Mouse (Mus musculus): ENCODE results near the gene Usp33. TPM values are rescaled to one million over a fixed set of nuclear protein-coding genes. Genes with fewer than 3 reads are reported as not detected.
A peak's percentile ranks its signal among the peaks of the same experiment; 100 is the strongest.

The Usp33 gene
- polyA plus RNA-seq, 1 experiment from 2014 or later = 51.0 TPM

DNA sequence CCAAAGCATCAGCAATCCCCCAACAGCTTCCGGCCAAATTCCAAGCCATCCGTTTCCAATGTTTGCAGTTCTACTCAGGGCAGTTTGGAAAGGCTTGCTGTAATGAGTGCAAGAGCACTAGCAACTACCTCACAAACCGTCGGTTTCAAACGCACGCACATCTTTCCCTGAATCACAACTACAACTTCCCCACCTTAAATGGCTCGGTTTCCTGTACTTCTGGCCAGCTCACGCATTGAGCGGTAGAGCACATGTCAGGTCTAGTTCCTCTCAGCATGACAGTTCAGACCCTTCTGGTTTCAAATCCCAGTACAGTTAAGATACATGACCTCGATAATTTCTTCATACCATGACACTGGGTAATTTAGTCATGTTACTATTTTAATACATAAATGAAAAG, 12.6 kb upstream of the Usp33 start:
- DNase-seq (ENCODE audit: low spot score) = no peak
- Histone ChIP-seq H3K4me2 (ENCODE audit: low read length) (no peak overlapping the region), H3K27ac (ENCODE audit: low read depth) (no peak overlapping the region), H3K4me1 (replicated peaks; ENCODE audit: control insufficient read depth, insufficient read depth, low read length) (no peaks in the 10 kb centered on the region), H3K36me3 (ENCODE audit: control insufficient read depth, insufficient read depth, low read length) (peaks cover 52% of the 10 kb centered on the region), H3K27me3 (replicated peaks; ENCODE audit: control insufficient read depth, insufficient read depth, low read length) (no peaks in the 10 kb centered on the region), H3K9me3 (ENCODE audit: control insufficient read depth, low read length) (no peaks in the 10 kb centered on the region), H3K4me3 (ENCODE audit: low read depth, low read length) (no peak overlapping the region), H3K9ac (ENCODE audit: low read length) (no peak overlapping the region)
- 94% methylated on average over 10 of the region's 10 CpGs for whole genome bisulfite sequencing
- no peak for ATAC-seq (replicated peaks; ENCODE audit: low FRiP score, low TSS enrichment, low read depth)

DNA sequence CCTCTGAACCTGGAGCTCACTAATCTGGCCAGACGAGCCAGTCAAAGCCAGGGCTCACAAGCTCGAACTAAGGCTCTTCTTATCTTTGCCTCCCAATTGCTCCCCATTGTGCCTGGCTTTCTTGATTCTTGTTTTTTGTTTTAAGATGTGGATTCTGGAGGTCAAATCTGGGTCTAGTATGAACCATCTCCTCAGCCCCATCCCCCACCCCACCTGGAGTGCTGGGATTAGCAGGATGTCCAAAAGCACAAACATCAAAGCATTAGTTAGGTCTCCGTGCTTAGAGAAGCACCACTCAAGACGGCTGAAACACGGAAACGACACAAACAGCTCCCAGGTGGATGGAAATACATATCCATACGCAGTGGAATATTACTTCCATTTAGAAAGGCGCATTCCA, 10.2 kb upstream of the Usp33 start:
- peaks cover 52% of the 10 kb centered on the region for H3K36me3 ChIP-seq (ENCODE audit: control insufficient read depth, insufficient read depth, low read length)
- H3K9ac ChIP-seq (ENCODE audit: low read length) = no peak overlapping the region
- DNase-seq (ENCODE audit: low spot score) (no peak), ATAC-seq (replicated peaks; ENCODE audit: low FRiP score, low TSS enrichment, low read depth) (no peak)
- WGBS = 84% methylated on average over 8 of the region's 8 CpGs
- no peak overlapping the region for H3K4me3 ChIP-seq (ENCODE audit: low read depth, low read length)
- H3K4me1 ChIP-seq (replicated peaks; ENCODE audit: control insufficient read depth, insufficient read depth, low read length) = 0 out of 2 replicates have a peak, but pooled peaks cover 7% of the 10 kb centered on the region
- H3K27me3 ChIP-seq (replicated peaks; ENCODE audit: control insufficient read depth, insufficient read depth, low read length) = no peaks in the 10 kb centered on the region
- no peak overlapping the region for H3K27ac ChIP-seq (ENCODE audit: low read depth)
- no peak overlapping the region for H3K4me2 ChIP-seq (ENCODE audit: low read length)
- H3K9me3 ChIP-seq (ENCODE audit: control insufficient read depth, low read length) = no peaks in the 10 kb centered on the region

DNA sequence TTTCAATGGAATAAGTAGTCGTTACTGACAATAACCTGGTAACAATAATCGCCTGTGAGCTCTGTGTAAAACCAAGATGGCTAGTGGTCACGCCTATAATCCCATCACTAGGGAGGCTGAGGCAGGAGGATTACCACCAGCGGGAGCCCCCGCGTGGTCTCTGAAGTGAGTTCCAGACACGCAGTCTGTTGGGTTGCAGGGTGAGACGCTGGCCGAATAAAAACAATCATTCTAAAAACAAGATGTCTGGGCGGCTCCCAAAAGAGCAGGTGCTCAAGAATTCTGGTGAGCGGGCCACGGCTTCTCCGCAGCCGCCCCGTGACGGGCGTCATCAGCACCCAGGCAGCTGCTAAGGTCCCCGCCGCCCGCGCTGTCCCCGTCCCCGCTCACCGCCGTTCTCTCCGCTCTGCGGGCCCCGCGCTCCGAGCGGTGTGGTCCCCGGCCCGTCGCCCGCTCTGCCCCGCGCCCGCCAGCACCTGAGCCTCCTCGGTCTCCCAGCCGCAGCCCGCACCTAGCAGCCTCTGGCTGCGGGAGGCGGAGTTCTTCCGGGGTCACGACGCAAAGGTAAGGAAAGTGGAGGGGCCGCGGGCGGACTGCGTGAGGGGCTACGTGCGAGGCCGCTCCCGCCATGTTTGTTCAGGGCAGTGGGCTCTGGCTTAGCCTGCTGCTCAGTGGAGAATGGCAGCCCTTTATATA, 6.3 kb upstream of the Usp33 start, which contains the start of gene Miga1:
TSS of gene Miga1 (minus strand) at position 546 of the 696 bp plus-strand sequence.
- Histone ChIP-seq H3K27ac (ENCODE audit: low read depth) (0 out of 2 replicates have a peak within 1 kb of the TSS, but pooled peaks have one; percentile 34), H3K9ac (ENCODE audit: low read length) (peak within 1 kb of the TSS; percentile 60), H3K4me3 (ENCODE audit: low read depth, low read length) (peak within 1 kb of the TSS; percentile 81), H3K27me3 (replicated peaks; ENCODE audit: control insufficient read depth, insufficient read depth, low read length) (no peaks in the 10 kb centered on the region), H3K4me2 (ENCODE audit: low read length) (peak within 1 kb of the TSS; percentile 53), H3K9me3 (ENCODE audit: control insufficient read depth, low read length) (no peaks in the 10 kb centered on the region), H3K36me3 (ENCODE audit: control insufficient read depth, insufficient read depth, low read length) (peaks cover 26% of the 10 kb centered on the region), H3K4me1 (replicated peaks; ENCODE audit: control insufficient read depth, insufficient read depth, low read length) (0 out of 2 replicates have a peak, but pooled peaks cover 7% of the 10 kb centered on the region)
- DNase-seq (ENCODE audit: low spot score) = peak; percentile 88
- ATAC-seq (replicated peaks; ENCODE audit: low FRiP score, low TSS enrichment, low read depth) = peak; percentile 90
- WGBS = 2% methylated on average over 53 of the region's 54 CpGs

DNA sequence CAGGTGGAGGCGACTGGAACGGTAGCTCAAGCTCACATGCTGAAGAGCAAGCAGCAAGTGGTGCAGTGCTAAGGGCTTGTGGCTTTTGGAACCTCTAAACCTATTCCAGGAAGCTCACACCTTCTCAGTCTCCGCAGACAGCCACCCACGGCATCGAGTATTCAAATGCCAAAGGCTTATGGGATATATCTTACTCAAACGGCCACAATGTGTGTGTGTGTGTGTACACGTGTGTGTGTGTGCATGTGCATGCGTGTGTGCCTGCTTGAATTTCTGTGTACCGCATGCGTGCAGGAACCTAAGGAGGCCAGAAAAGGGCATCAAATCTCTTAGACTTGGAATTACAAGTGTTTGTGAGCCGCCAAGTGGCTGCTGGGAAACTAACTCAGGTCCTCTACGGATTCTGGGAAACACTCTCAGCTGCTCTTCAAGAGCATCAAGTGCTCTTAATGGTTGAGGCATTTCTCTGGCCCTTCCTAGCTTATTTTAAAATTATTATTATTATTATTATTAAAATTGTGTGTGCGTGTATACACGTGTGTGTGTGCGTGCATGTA, 3.2 kb upstream of the Usp33 start:
- ATAC-seq (replicated peaks; ENCODE audit: low FRiP score, low TSS enrichment, low read depth) (no peak), DNase-seq (ENCODE audit: low spot score) (no peak)
- Histone ChIP-seq H3K4me2 (ENCODE audit: low read length) (no peak overlapping the region), H3K4me1 (replicated peaks; ENCODE audit: control insufficient read depth, insufficient read depth, low read length) (peaks cover 14% of the 10 kb centered on the region; the same call in 1 of the 2 replicates), H3K36me3 (ENCODE audit: control insufficient read depth, insufficient read depth, low read length) (no peaks in the 10 kb centered on the region), H3K9ac (ENCODE audit: low read length) (no peak overlapping the region), H3K4me3 (ENCODE audit: low read depth, low read length) (no peak overlapping the region), H3K9me3 (ENCODE audit: control insufficient read depth, low read length) (no peaks in the 10 kb centered on the region), H3K27me3 (replicated peaks; ENCODE audit: control insufficient read depth, insufficient read depth, low read length) (no peaks in the 10 kb centered on the region), H3K27ac (ENCODE audit: low read depth) (no peak overlapping the region)
- 87% methylated on average over 15 of the region's 15 CpGs for WGBS

GRCm38 (mm10) chr3:152346633-152347141, 409 bp downstream of the Usp33 start:
- peak overlapping the region; percentile 75 for H3K27ac ChIP-seq (ENCODE audit: low read depth)
- DNase-seq (ENCODE audit: low spot score) (peak; percentile 80), ATAC-seq (replicated peaks; ENCODE audit: low FRiP score, low TSS enrichment, low read depth) (no peak; the same call in 1 of the 2 replicates)
- H3K27me3 ChIP-seq (replicated peaks; ENCODE audit: control insufficient read depth, insufficient read depth, low read length) = no peaks in the 10 kb centered on the region
- WGBS = under 1% methylated on average over 51 of the region's 54 CpGs
- no peaks in the 10 kb centered on the region for H3K36me3 ChIP-seq (ENCODE audit: control insufficient read depth, insufficient read depth, low read length)
- peak overlapping the region; percentile 75 for H3K4me3 ChIP-seq (ENCODE audit: low read depth, low read length)
- H3K4me1 ChIP-seq (replicated peaks; ENCODE audit: control insufficient read depth, insufficient read depth, low read length) = peaks cover 23% of the 10 kb centered on the region
- peak overlapping the region; percentile 87 for H3K9ac ChIP-seq (ENCODE audit: low read length)
- no peaks in the 10 kb centered on the region for H3K9me3 ChIP-seq (ENCODE audit: control insufficient read depth, low read length)
- H3K4me2 ChIP-seq (ENCODE audit: low read length) = peak overlapping the region; percentile 60

- Histone ChIP-seq H3K4me1 (replicated peaks; ENCODE audit: control insufficient read depth, insufficient read depth, low read length) (peaks cover 23% of the 10 kb centered on the region), H3K9me3 (ENCODE audit: control insufficient read depth, low read length) (no peaks in the 10 kb centered on the region), H3K27me3 (replicated peaks; ENCODE audit: control insufficient read depth, insufficient read depth, low read length) (no peaks in the 10 kb centered on the region), H3K4me3 (ENCODE audit: low read depth, low read length) (peak overlapping the region; percentile 75), H3K27ac (ENCODE audit: low read depth) (no peak overlapping the region), H3K4me2 (ENCODE audit: low read length) (peak overlapping the region; percentile 60), H3K36me3 (ENCODE audit: control insufficient read depth, insufficient read depth, low read length) (no peaks in the 10 kb centered on the region), H3K9ac (ENCODE audit: low read length) (peak overlapping the region; percentile 87)
- no peak for ATAC-seq (replicated peaks; ENCODE audit: low FRiP score, low TSS enrichment, low read depth)
- DNase-seq (ENCODE audit: low spot score) = no peak
- WGBS = 41% methylated on average over 3 of the region's 3 CpGs
Observed at GRCm38 (mm10) chr3:152347227-152347626, 949 bp downstream of the Usp33 start.

- Histone ChIP-seq H3K4me3 (ENCODE audit: low read depth, low read length) (no peak overlapping the region), H3K27ac (ENCODE audit: low read depth) (no peak overlapping the region)
- 90% methylated on average over 10 of the region's 10 CpGs for WGBS
Observed at GRCm38 (mm10) chr3:152348011-152348830, 1.9 kb downstream of the Usp33 start.

DNA sequence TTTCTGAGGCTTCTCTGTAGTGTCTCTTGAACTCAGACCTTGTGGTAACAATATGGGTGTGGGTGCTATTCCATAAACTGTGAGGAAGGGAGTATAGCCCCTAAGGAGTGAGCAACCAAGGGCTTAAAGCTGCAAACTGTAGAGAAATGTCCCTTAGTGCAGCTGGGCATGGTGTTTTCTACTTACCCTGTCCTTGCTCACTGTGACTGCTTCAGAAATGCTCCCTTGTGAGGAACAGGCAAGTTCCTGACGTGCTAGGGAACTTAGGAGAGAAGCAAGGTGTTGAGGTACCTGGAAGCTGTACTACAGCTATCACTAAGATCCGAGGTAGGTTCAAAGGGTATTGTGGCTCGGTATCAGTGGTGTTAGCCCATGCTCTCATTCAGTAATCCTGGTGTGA, 4.2 kb downstream of the Usp33 start:
- H3K4me1 ChIP-seq (replicated peaks; ENCODE audit: control insufficient read depth, insufficient read depth, low read length) = peaks cover 35% of the 10 kb centered on the region
- H3K27ac ChIP-seq (ENCODE audit: low read depth) = no peak overlapping the region
- no peak overlapping the region for H3K4me2 ChIP-seq (ENCODE audit: low read length)
- ATAC-seq (replicated peaks; ENCODE audit: low FRiP score, low TSS enrichment, low read depth) (no peak), DNase-seq (ENCODE audit: low spot score) (no peak)
- no peaks in the 10 kb centered on the region for H3K27me3 ChIP-seq (replicated peaks; ENCODE audit: control insufficient read depth, insufficient read depth, low read length)
- 63% methylated on average over 3 of the region's 3 CpGs for WGBS
- H3K36me3 ChIP-seq (ENCODE audit: control insufficient read depth, insufficient read depth, low read length) = no peaks in the 10 kb centered on the region
- no peak overlapping the region for H3K9ac ChIP-seq (ENCODE audit: low read length)
- no peaks in the 10 kb centered on the region for H3K9me3 ChIP-seq (ENCODE audit: control insufficient read depth, low read length)
- no peak overlapping the region for H3K4me3 ChIP-seq (ENCODE audit: low read depth, low read length)

More at GRCm38 (mm10) chr3:152348011-152348830, 1.9 kb downstream of the Usp33 start:
- Histone ChIP-seq H3K9me3 (ENCODE audit: control insufficient read depth, low read length) (no peaks in the 10 kb centered on the region), H3K4me1 (replicated peaks; ENCODE audit: control insufficient read depth, insufficient read depth, low read length) (peaks cover 30% of the 10 kb centered on the region), H3K4me2 (ENCODE audit: low read length) (peak overlapping the region; percentile 60; the same call in 1 of the 2 replicates), H3K27me3 (replicated peaks; ENCODE audit: control insufficient read depth, insufficient read depth, low read length) (no peaks in the 10 kb centered on the region), H3K9ac (ENCODE audit: low read length) (no peak overlapping the region), H3K36me3 (ENCODE audit: control insufficient read depth, insufficient read depth, low read length) (no peaks in the 10 kb centered on the region)
- DNase-seq (ENCODE audit: low spot score) (no peak), ATAC-seq (replicated peaks; ENCODE audit: low FRiP score, low TSS enrichment, low read depth) (no peak)

Data from intestine, embryonic 14.5 days (tissue).